Mouse (Mus musculus): ENCODE measurements around the gene Clasp2.
"Not testable (repeated sequence)": the region's sequence is repeated elsewhere in the genome, so short reads cannot be mapped to it uniquely, and the experiment has no call there.

Clasp2 gene

GRCm38 (mm10) chr9:113822150-113822549 is 80.9 kb downstream of the Clasp2 start:
- DNase-seq = no peak

- DNase-seq = no peak
Measured at GRCm38 (mm10) chr9:113828719-113829118, 87.4 kb downstream of the Clasp2 start.

GRCm38 (mm10) chr9:113830219-113830618 is 88.9 kb downstream of the Clasp2 start:
- no peak for DNase-seq

- DNase-seq = no peak
Measured at GRCm38 (mm10) chr9:113833481-113833880, 92.2 kb downstream of the Clasp2 start.

- no peak for DNase-seq
Measured at GRCm38 (mm10) chr9:113837001-113837400, 95.7 kb downstream of the Clasp2 start.

- DNase-seq = no peak
Measured at GRCm38 (mm10) chr9:113837461-113837860, 96.2 kb downstream of the Clasp2 start.

GRCm38 (mm10) chr9:113844029-113844428 is 102.8 kb downstream of the Clasp2 start:
- no peak for DNase-seq

GRCm38 (mm10) chr9:113855441-113855840 is 114.2 kb downstream of the Clasp2 start:
- no peak for DNase-seq

- DNase-seq = no peak
Measured at GRCm38 (mm10) chr9:113857281-113857928, 116.1 kb downstream of the Clasp2 start.

- DNase-seq = no peak
Measured at GRCm38 (mm10) chr9:113857929-113858440, 116.7 kb downstream of the Clasp2 start.

- no peak for DNase-seq
Measured at GRCm38 (mm10) chr9:113859420-113859819, 118.1 kb downstream of the Clasp2 start.

GRCm38 (mm10) chr9:113863370-113863999 is 122.2 kb downstream of the Clasp2 start:
- DNase-seq = no peak

- DNase-seq = no peak
Measured at GRCm38 (mm10) chr9:113867951-113868350, 126.7 kb downstream of the Clasp2 start.

- DNase-seq = no peak
Measured at GRCm38 (mm10) chr9:113894903-113895302, 153.6 kb downstream of the Clasp2 start.

- peak; percentile 29 for DNase-seq
Measured at GRCm38 (mm10) chr9:113903136-113903535, 161.9 kb downstream of the Clasp2 start.

- DNase-seq = not testable (repeated sequence)
Measured at GRCm38 (mm10) chr9:113904315-113904714, 163.0 kb downstream of the Clasp2 start.

GRCm38 (mm10) chr9:113915789-113916188 is 174.5 kb downstream of the Clasp2 start:
- DNase-seq = no peak

GRCm38 (mm10) chr9:113922677-113923076 is 181.4 kb downstream of the Clasp2 start:
- no peak for DNase-seq

GRCm38 (mm10) chr9:113924883-113925282 is 183.6 kb downstream of the Clasp2 start:
- no peak for DNase-seq

GRCm38 (mm10) chr9:113928591-113928990 is 187.3 kb downstream of the Clasp2 start:
- no peak for DNase-seq

GRCm38 (mm10) chr9:113929676-113930075 is 188.4 kb downstream of the Clasp2 start:
- no peak for DNase-seq

GRCm38 (mm10) chr9:113930534-113931374 is 189.5 kb downstream of the Clasp2 start, which contains the start of gene Ubp1:
Ubp1 (plus strand) TSS chr9:113930934.
- DNase-seq = peak; percentile 98

GRCm38 (mm10) chr9:113931375-113932099 is 190.3 kb downstream of the Clasp2 start:
- peak; percentile 53 for DNase-seq
